ENCODE assay signal across 19 mouse cellular contexts in the genomic region with DNA sequence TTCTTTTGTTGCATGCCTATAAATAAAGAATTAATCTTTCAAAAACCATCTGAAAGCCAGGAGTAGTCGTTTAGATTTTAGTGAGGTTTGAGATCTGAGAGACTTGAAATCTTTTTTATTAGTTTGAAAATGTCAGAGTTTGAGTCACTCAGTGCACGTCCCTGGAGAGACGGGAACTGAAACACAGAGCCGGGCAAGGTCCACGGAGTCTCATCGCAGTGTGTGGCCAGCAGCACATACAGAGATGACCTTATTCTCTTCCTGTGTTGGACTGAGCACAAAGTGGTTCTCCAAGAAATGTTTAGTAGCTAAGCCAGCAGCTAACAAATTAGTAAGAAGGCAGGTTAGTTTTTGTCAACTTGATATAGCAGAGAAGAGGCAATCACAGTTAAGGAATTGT.
DNase-seq lines count a peak whose midpoint lies in the region; ATAC-seq and TF ChIP-seq lines count a peak whose summit lies in the region.
"Had no signal": no experiment of that assay in that cellular context is flagged by ENCODE, and none has a peak within 500 bp of the region (broad histone marks: within the 10 kb centered on the region; RNA-seq: fewer than 3 reads in every experiment).

No protein-coding gene starts in this region.

- H3K4me2 ChIP-seq in kidney, embryonic 16.5 days (replicated peaks; ENCODE audit: low read depth, low read length) = no peak overlapping the region
- no peak overlapping the region for H3K4me2 ChIP-seq in hindbrain, embryonic 12.5 days (replicated peaks)
- H3K4me2 ChIP-seq: embryonic facial prominence, embryonic 13.5 days; forebrain, embryonic 12.5 days; heart, embryonic 11.5 days; heart, embryonic 15.5 days; hindbrain, embryonic 15.5 days had no signal

- TF ChIP-seq CTCF in gastrocnemius, adult 2 months (IDR thresholded peaks at IDR 0.05) = no peak

- no peak overlapping the region for H3K4me3 ChIP-seq in gastrocnemius, adult 2 months
- H3K4me3 ChIP-seq in kidney, embryonic 16.5 days (ENCODE audit: low read length) = no peak overlapping the region
- no peak overlapping the region for H3K4me3 ChIP-seq in hindbrain, embryonic 12.5 days
- H3K4me3 ChIP-seq: embryonic facial prominence, embryonic 13.5 days; forebrain, embryonic 12.5 days; heart, adult 2 months; heart, embryonic 15.5 days; hindbrain, embryonic 10.5 days; hindbrain, embryonic 15.5 days had no signal

- H3K4me1 ChIP-seq in kidney, embryonic 16.5 days (ENCODE audit: insufficient read depth, low read length) = 0 out of 2 replicates have a peak, but pooled peaks cover 2% of the 10 kb centered on the region
- H3K4me1 ChIP-seq in hindbrain, embryonic 12.5 days = no peaks in the 10 kb centered on the region
- H3K4me1 ChIP-seq: embryonic facial prominence, embryonic 13.5 days; forebrain, embryonic 12.5 days; heart, embryonic 15.5 days; hindbrain, embryonic 10.5 days; hindbrain, embryonic 15.5 days had no signal

- intact Hi-C loops in gastrocnemius, adult 2 months (cut with DNase I) = no loop called here

- ATAC-seq in kidney, embryonic 16.5 days (ENCODE audit: low FRiP score, low TSS enrichment) = no peak
- no peak for ATAC-seq in hindbrain, embryonic 12.5 days (ENCODE audit: low FRiP score)
- ATAC-seq: forebrain, embryonic 16.5 days had no signal

- H3K36me3 ChIP-seq in kidney, embryonic 16.5 days (ENCODE audit: insufficient read depth, low read length) = no peaks in the 10 kb centered on the region
- H3K36me3 ChIP-seq in hindbrain, embryonic 12.5 days = no peaks in the 10 kb centered on the region
- H3K36me3 ChIP-seq: embryonic facial prominence, embryonic 13.5 days; forebrain, embryonic 12.5 days; heart, embryonic 15.5 days; hindbrain, embryonic 10.5 days; hindbrain, embryonic 15.5 days had no signal

- WGBS in kidney, embryonic 16.5 days = 60% methylated on average over 6 of the region's 6 CpGs
- 74% methylated on average over 6 of the region's 6 CpGs for WGBS in hindbrain, embryonic 12.5 days

- no peak overlapping the region for H3K9ac ChIP-seq in kidney, embryonic 16.5 days (replicated peaks; ENCODE audit: low read length)
- no peak overlapping the region for H3K9ac ChIP-seq in hindbrain, embryonic 12.5 days
- H3K9ac ChIP-seq: embryonic facial prominence, embryonic 13.5 days; forebrain, embryonic 12.5 days; heart, embryonic 15.5 days; hindbrain, embryonic 15.5 days had no signal

- DNase-seq in gastrocnemius, adult 2 months = peak; percentile 19
- DNase-seq in gastrocnemius, adult 18-20 months (ENCODE audit: low spot score) = no peak
- DNase-seq in kidney, postnatal 10 days = peak; percentile 8
- DNase-seq in adrenal gland, postnatal 14 days = peak; percentile 31
- DNase-seq in layer of hippocampus, postnatal 10 days (ENCODE audit: low spot score in 2 of 2) = no peak
- DNase-seq: cerebellum, adult 2 months; cerebellum, postnatal 10 days; heart, adult 2 months; kidney, adult 11 months; kidney, adult 9 months had no signal

- no peaks in the 10 kb centered on the region for H3K27me3 ChIP-seq in kidney, embryonic 16.5 days (ENCODE audit: insufficient read depth, low read length)
- H3K27me3 ChIP-seq in hindbrain, embryonic 12.5 days = no peaks in the 10 kb centered on the region
- H3K27me3 ChIP-seq: embryonic facial prominence, embryonic 13.5 days; forebrain, embryonic 12.5 days; heart, embryonic 15.5 days; hindbrain, embryonic 15.5 days had no signal

- no peaks in the 10 kb centered on the region for H3K9me3 ChIP-seq in kidney, embryonic 16.5 days (ENCODE audit: low read length)
- H3K9me3 ChIP-seq in hindbrain, embryonic 12.5 days (replicated peaks) = no peaks in the 10 kb centered on the region
- H3K9me3 ChIP-seq: embryonic facial prominence, embryonic 13.5 days; heart, embryonic 15.5 days; hindbrain, embryonic 10.5 days; hindbrain, embryonic 15.5 days had no signal

- H3K27ac ChIP-seq in gastrocnemius, adult 2 months = no peak overlapping the region
- no peak overlapping the region for H3K27ac ChIP-seq in kidney, embryonic 16.5 days (ENCODE audit: low read length)
- H3K27ac ChIP-seq in hindbrain, embryonic 12.5 days = no peak overlapping the region
- H3K27ac ChIP-seq: embryonic facial prominence, embryonic 13.5 days; forebrain, embryonic 12.5 days; heart, adult 2 months; heart, embryonic 15.5 days; hindbrain, embryonic 10.5 days; hindbrain, embryonic 15.5 days had no signal

Comparison
In these comparisons a context has a peak if more than half of its experiments do, and no peak if none do; other contexts are left out.
1. DNase-seq: peak in gastrocnemius, adult 2 months (single experiment), kidney, postnatal 10 days (single experiment) and adrenal gland, postnatal 14 days (single experiment); none in gastrocnemius, adult 18-20 months (single experiment) and layer of hippocampus, postnatal 10 days (0 of 2).